Mouse (Mus musculus): ENCODE data around the gene Son. TPM values are rescaled to one million over a fixed set of nuclear protein-coding genes. Genes with fewer than 3 reads are reported as not detected.
A peak's percentile ranks its signal among the peaks of the same experiment; 100 is the strongest.
"Not testable (repeated sequence)": the region's sequence is repeated elsewhere in the genome, so short reads cannot be mapped to it uniquely, and the experiment has no call there.

Gene Son
- total RNA-seq, 2 experiments from 2014 or later = 221 to 230 TPM

DNA sequence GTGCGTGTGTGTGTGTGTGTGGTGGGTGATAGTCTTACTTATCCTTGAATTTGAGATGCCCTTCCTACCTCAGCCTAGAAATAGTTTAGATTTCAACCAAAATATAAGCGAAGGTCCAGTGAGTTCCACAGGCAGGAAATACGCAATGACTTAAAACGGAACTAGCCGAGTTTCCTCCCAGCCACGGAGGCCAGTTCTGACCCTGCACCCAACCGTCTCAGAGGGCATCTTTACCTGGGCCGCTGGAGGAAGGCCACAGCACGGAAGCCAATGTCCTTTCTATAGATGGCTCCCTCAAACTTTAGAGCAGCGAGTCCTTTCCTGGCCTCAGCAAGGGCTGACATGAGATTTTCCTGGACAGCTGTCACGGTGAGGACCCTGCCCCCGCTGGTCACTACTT lies 13.7 kb upstream of the Son start:
- no peak for DNase-seq (ENCODE audit: low spot score in 2 of 2)

DNA sequence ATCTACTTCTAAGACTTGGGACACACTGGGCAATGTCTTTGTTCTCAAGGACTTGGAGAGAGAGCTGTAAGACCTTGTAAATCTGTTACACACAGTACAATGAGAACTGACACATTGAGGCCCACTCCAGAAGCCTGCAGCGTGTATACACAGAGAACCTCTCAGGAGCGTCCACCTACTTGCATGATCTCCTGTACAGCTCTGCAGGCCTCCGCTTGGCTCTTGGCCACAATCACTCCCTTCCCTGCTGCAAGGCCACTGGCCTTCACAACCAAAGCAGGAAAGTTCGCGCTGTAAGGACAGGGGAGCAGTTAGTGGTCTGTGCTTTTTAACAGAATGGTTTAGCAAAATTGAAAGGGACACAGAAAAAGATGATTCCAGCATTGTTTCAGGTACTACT lies 8.1 kb upstream of the Son start:
- DNase-seq (ENCODE audit: low spot score in 2 of 2) = no peak

GRCm38 (mm10) chr16:91639636-91640035 lies 7.7 kb upstream of the Son start:
- peak in 1 of 2 experiments; percentile 40 for DNase-seq (ENCODE audit: low spot score in 2 of 2)

- no peak for DNase-seq (ENCODE audit: low spot score in 2 of 2)
Measured at GRCm38 (mm10) chr16:91640171-91640570, 7.1 kb upstream of the Son start.

- DNase-seq (ENCODE audit: low spot score in 2 of 2) = no peak
Measured at GRCm38 (mm10) chr16:91644901-91645300, 2.4 kb upstream of the Son start.

DNA sequence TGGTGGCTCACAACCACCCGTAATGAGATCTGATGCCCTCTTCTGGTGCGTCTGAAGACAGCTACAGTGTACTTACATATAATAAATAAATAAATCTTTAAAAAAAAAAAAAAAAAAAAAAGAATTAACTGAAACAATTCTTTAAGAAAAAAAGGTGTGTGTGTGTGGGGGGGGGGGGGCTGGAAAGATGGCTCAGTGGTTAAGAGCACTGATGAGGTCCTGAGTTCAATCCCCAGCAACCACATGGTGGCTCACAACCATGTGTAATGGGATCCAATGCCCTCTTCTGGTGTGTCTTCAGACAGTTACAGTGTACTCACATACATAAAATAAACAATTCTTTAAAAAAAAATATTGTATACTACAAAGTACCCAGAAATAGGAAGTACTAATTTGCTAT lies 1.9 kb upstream of the Son start:
- not testable (repeated sequence) for DNase-seq (ENCODE audit: low spot score in 2 of 2)

DNA sequence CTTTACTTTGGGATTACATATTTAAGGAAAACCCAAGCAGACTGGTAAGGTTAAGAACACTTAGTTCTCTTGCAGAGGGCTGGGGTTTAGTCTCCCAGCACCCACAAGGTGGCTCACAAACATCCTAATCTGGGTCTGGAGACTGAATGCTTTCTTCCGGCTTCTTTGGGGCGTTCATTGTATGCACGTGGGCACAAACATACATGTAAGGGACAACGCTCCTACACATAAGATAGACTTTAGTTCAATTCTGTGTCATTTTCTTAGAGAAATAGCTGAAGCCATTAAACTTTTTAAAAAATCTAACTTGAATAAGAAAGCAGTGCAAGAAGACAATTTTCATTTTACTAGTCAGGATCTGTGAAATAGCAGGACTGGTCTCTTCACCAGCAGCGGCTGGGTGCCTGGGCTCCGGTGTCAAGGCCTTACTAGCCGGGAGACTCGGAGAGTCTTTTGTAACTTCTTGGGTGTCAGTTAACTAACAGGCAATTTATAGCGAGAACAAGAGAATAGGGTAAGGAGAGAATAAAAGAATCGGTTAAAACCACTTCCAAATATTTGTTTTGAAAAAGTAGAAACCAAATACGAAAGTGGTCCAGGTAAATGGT lies 1.2 kb upstream of the Son start:
- DNase-seq (ENCODE audit: low spot score in 2 of 2) = no peak

DNA sequence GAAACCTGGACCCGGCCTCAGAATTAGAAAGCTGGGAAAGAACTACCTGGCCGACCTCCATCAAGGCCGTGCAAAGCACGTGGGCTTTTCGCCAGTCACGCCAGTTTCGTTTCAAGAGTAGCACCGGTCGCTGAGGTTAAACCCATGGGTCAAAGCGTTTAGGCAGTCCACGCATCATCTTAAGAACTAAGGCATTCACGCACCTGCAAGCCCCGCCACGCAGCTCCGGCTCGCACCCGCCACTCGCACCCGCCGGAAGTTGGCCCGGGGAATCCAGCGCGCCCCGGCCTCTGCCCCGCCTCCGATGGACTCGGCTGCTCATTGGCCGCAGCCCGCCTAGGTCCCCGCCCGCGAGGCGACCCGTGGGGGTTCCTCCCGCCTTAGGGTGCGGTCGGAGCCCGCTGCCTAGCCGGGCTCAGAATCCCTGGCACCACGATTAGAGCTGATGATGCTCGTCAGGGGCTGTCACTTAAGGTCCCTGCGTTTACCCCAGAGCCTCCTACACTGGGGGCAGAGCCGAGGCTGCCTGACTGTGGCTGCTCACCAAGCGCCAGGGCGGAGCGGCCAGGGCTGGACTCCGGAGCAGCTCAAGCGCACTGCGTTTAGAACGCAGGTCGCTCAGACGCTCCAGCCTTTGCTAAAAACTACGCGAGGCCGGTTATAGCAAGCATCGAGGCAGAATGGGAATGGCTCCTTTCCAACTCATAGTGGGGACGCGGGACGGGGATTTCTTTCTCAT lies 456 bp upstream of the Son start, which contains the start of gene Gart:
TSS of gene Gart (minus strand) at position 272 of the 739 bp plus-strand sequence.
- peak; percentile 93 for DNase-seq (ENCODE audit: low spot score in 2 of 2)

DNA sequence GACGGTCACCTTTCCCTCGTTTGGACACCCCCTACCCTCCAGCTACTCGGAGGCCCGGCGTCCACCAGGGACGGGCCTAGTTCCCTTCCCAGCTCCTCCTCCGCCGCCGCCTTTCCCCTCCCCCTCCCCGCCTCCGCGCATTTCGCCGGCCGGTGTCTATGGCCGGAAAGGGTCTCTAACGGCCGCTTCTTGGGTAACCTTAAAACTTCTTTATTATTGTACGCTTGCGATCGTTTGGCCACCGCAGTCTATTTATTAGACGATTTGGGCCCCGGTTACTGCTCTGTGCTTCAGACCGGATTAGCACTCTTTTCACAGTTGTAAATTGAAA lies 879 bp downstream of the Son start:
- DNase-seq (ENCODE audit: low spot score in 2 of 2) = peak; percentile 63 to 71

GRCm38 (mm10) chr16:91649246-91649645 lies 1.9 kb downstream of the Son start:
- DNase-seq (ENCODE audit: low spot score in 2 of 2) = no peak

DNA sequence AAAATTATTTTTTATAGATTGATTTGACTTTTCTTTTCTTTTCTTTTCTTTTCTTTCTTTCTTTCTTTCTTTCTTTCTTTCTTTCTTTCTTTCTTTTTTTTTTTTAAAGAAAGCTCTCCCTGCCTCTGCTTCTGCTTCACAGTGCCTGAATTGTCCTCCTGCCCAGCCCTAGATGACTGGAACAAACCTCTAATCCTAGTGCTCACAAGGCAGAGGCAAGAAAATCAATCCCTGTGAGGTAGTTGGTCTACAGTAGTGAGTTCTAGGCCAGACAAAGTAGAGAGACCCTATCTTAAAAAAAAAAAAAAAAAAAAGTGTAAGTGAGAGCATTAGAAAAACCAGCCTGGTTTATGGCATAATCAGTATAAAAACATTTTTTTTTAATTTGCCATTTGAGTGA lies 2.5 kb downstream of the Son start:
- DNase-seq (ENCODE audit: low spot score in 2 of 2) = no peak

- no peak for DNase-seq (ENCODE audit: low spot score in 2 of 2)
Measured at GRCm38 (mm10) chr16:91652191-91652590, 4.9 kb downstream of the Son start.

GRCm38 (mm10) chr16:91655285-91655684 lies 8.0 kb downstream of the Son start:
- no peak for DNase-seq (ENCODE audit: low spot score in 2 of 2)

DNA sequence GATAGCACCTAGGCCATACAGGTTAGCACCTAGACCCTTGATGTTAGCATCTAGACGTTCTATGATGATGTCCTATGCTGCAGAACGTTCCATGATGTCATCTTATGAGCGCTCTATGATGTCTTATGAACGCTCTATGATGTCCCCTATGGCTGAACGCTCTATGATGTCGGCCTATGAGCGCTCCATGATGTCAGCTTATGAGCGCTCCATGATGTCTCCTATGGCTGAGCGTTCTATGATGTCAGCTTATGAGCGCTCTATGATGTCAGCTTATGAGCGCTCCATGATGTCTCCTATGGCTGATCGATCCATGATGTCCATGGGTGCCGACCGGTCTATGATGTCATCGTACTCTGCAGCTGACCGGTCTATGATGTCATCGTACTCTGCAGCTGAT lies 10.0 kb downstream of the Son start:
- DNase-seq (ENCODE audit: low spot score in 2 of 2) = no peak

DNA sequence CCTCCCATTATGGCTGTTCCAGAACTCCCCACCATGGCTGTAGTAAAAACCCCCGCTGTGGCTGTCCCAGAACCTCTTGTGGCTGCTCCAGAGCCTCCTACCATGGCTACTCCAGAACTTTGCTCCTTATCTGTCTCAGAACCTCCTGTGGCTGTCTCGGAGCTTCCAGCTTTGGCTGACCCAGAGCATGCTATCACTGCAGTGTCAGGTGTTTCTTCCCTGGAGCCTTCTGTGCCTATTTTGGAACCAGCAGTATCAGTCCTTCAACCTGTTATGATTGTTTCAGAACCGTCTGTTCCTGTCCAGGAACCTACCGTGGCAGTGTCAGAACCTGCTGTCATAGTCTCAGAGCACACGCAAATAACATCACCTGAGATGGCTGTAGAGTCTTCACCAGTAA lies 11.2 kb downstream of the Son start:
- no peak for DNase-seq (ENCODE audit: low spot score in 2 of 2)

- DNase-seq (ENCODE audit: low spot score in 2 of 2) = no peak
Measured at GRCm38 (mm10) chr16:91659798-91660197, 12.5 kb downstream of the Son start.

- no peak for DNase-seq (ENCODE audit: low spot score in 2 of 2)
Measured at GRCm38 (mm10) chr16:91661397-91661796, 14.1 kb downstream of the Son start.

DNA sequence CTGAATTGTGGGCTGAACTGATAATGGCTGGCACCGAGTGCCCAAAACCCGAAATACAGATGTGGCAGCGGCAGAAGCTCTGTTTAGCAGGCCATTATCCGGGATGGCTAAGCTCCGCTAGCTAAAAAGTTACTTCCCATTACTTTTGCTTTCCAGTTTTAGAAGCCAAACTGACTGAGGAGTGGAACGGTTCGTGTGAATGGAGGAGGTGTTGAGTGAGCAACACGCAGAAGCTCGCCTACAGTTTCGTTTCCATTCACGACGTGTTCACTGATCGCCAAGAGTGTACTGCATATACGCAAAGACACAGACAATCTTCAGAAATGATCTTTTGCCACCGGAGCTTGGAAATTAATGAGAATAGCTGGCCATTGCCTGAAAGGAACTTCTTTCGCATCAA lies 15.0 kb downstream of the Son start:
- DNase-seq (ENCODE audit: low spot score in 2 of 2) = no peak

GRCm38 (mm10) chr16:91663795-91664194 lies 16.5 kb downstream of the Son start:
- DNase-seq (ENCODE audit: low spot score in 2 of 2) = no peak

- no peak for DNase-seq (ENCODE audit: low spot score in 2 of 2)
Measured at GRCm38 (mm10) chr16:91674500-91674899, 27.2 kb downstream of the Son start.

DNA sequence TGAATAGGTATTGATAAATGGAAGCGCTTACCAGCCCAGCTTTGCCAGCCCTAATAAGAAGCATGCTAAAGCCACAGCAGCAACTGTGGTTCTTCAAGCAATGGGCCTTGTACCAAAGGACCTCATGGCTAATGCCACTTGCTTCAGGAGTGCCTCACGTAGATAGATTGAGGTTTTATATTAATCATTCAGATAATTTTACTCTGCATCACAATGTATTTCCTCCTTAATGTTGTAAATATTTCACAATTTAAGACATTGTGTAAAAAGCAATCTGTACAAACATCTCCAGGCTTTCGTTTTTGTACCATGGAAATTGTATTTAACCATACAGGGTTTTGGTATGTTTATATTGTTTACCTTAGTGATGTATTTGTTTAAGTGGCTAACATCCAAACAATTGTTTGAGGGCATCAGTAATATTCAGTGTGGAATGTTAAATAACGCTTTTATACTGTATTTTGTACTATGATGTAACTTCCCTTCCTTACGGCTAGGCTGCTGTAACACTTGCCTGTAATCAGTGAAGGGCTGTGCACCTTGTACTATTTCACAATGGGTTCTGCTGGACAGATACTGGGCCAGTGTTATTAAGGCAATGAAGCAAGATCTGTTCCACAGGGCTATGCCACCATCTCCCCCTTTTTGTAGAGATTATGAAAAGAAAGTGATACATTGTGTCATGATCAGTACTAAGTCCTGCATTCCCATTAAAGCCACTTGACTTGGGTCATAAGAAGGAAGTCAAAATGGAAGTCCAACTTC lies 31.0 kb downstream of the Son start:
- no peak for DNase-seq (ENCODE audit: low spot score in 2 of 2)

- DNase-seq (ENCODE audit: low spot score in 2 of 2) = no peak
Measured at GRCm38 (mm10) chr16:91680656-91681055, 33.4 kb downstream of the Son start.

Data from layer of hippocampus, adult 18-20 months (tissue).